Mouse (Mus musculus) embryonic facial prominence, embryonic 12.5 days (tissue): ENCODE results near the gene Rhoh. TPM values are rescaled to one million over a fixed set of nuclear protein-coding genes. Genes with fewer than 3 reads are reported as not detected.

Experiments used
- ATAC-seq: fragments of 200-750 bp; cut with Nextera tagmentation; 2 replicates; pipeline ENCODE4 v1.8.0; 2017; ENCODE audit not compliant: insufficient number of reproducible peaks, insufficient read depth, low FRiP score, low TSS enrichment
- H3K27ac ChIP-seq: fragments of 300-500 bp; sonication (generic); 2 replicates; pipeline ENCODE4 v1.5.1; 2016; ENCODE audit warnings: mild to moderate bottlenecking
- H3K27me3 ChIP-seq: fragments of 300-500 bp; sonication (generic); 2 replicates; pipeline ENCODE4 v1.6.1; 2016; ENCODE audit warnings: mild to moderate bottlenecking, moderate library complexity
- H3K36me3 ChIP-seq: fragments of 300-500 bp; sonication (generic); 2 replicates; pipeline ENCODE4 v1.6.1; 2016; ENCODE audit warnings: mild to moderate bottlenecking
- H3K4me1 ChIP-seq: fragments of 300-500 bp; sonication (generic); 2 replicates; pipeline ENCODE4 v1.6.1; 2016
- H3K4me2 ChIP-seq: fragments of 300-500 bp; sonication (generic); replicated peaks from 2 replicates; pipeline ENCODE4 v1.6.1; 2016; ENCODE audit warnings: mild to moderate bottlenecking, moderate library complexity
- H3K4me3 ChIP-seq: fragments of 300-500 bp; sonication (generic); 2 replicates; pipeline ENCODE4 v1.5.1; 2016; ENCODE audit warnings: mild to moderate bottlenecking
- H3K9ac ChIP-seq: fragments of 300-500 bp; sonication (generic); 2 replicates; pipeline ENCODE4 v1.6.1; 2016; ENCODE audit warnings: mild to moderate bottlenecking, moderate library complexity
- H3K9me3 ChIP-seq: fragments of 300-500 bp; sonication (generic); 2 replicates; pipeline ENCODE4 v1.6.1; 2016; ENCODE audit warnings: mild to moderate bottlenecking, moderate library complexity
- WGBS: fragments of 180-500 bp; shearing (Covaris S2); methylation state at CpG from one replicate; pipeline ENCODE4 v1.1.7; 2016; 5-methylcytosine and 5-hydroxymethylcytosine counted together
- polyA plus RNA-seq: library from polyadenylated mRNA; unstranded; fragments of >200 nt; fragmentation: Nextera tagmentation; extraction: Ambion mirVana; gene quantifications from 2 replicates; pipeline ENCODE4 v1.2.1, GENCODE M21; 2016

Rhoh gene
- polyA plus RNA-seq, 1 experiment from 2014 or later, result 0.84 TPM

GRCm38 (mm10) chr5:65846534-65846933, 14.5 kb upstream of the Rhoh start:
- Histone ChIP-seq H3K27ac (no peak overlapping the region), H3K36me3 (no peaks in the 10 kb centered on the region), H3K4me3 (no peak overlapping the region), H3K4me1 (peaks cover 4% of the 10 kb centered on the region; the same call in 1 of the 2 replicates), H3K9ac (no peak overlapping the region), H3K4me2 (no peak overlapping the region), H3K9me3 (no peaks in the 10 kb centered on the region), H3K27me3 (no peaks in the 10 kb centered on the region)
- ATAC-seq, result no peak
- 85% methylated on average over 8 of the region's 8 CpGs for WGBS

GRCm38 (mm10) chr5:65846958-65847357, 14.1 kb upstream of the Rhoh start:
- Histone ChIP-seq H3K9me3 (no peaks in the 10 kb centered on the region), H3K27me3 (no peaks in the 10 kb centered on the region), H3K27ac (no peak overlapping the region), H3K4me3 (no peak overlapping the region), H3K9ac (no peak overlapping the region), H3K4me2 (no peak overlapping the region), H3K4me1 (peaks cover 4% of the 10 kb centered on the region; the same call in 1 of the 2 replicates), H3K36me3 (no peaks in the 10 kb centered on the region)
- ATAC-seq, result no peak
- 77% methylated on average over 3 of the region's 3 CpGs for WGBS

DNA sequence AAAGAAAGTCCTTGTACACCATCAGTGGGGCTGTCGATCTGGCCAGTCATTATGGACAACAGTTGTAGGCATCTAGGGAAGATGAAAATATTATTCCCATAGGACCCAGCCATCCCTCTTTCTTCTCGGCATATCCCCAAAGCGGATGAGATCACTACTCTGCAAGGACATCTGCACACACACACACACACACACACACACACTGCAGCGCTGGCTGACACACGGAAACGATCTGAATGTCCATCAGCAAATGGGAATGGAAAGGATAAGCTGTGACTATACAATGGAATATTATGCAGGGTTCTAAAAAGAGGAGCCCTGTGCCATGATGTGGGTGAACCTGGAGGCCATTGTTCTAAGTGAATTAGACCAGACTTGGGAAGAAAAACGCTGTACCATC, 13.4 kb upstream of the Rhoh start:
- no peak overlapping the region for H3K4me2 ChIP-seq
- WGBS, result 85% methylated on average over 7 of the region's 7 CpGs
- H3K27me3 ChIP-seq, result no peaks in the 10 kb centered on the region
- H3K4me1 ChIP-seq, result peaks cover 4% of the 10 kb centered on the region; the same call in 1 of the 2 replicates
- no peak overlapping the region for H3K4me3 ChIP-seq
- H3K36me3 ChIP-seq, result no peaks in the 10 kb centered on the region
- H3K27ac ChIP-seq, result no peak overlapping the region
- no peaks in the 10 kb centered on the region for H3K9me3 ChIP-seq
- ATAC-seq, result no peak
- no peak overlapping the region for H3K9ac ChIP-seq

DNA sequence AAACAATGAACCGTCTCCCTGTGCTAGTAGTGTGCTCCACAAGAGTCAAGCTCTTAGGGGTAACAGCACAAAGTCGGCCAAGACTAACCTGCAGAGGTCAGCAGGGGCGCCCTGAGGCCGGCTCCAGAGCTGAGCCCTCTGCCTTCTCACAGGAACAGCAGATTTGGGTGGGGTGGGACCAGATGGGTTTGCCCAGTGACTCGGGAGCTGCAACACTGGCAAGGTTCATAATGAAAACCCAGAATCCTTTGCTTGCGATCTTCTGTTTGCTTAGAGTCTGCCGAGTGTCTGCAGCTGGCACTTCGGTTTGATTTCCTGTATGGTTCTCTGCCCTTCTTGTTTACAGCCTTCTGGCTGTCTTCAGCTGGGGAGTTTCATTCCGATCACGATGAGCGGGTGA, 10.2 kb upstream of the Rhoh start:
- H3K4me1 ChIP-seq, result peaks cover 6% of the 10 kb centered on the region; the same call in 1 of the 2 replicates
- H3K36me3 ChIP-seq, result no peaks in the 10 kb centered on the region
- 55% methylated on average over 11 of the region's 11 CpGs for WGBS
- ATAC-seq, result no peak
- H3K4me3 ChIP-seq, result no peak overlapping the region
- no peak overlapping the region for H3K27ac ChIP-seq
- no peaks in the 10 kb centered on the region for H3K27me3 ChIP-seq
- H3K9me3 ChIP-seq, result no peaks in the 10 kb centered on the region
- no peak overlapping the region for H3K9ac ChIP-seq
- no peak overlapping the region for H3K4me2 ChIP-seq

GRCm38 (mm10) chr5:65854786-65855191, 6.2 kb upstream of the Rhoh start:
- no peak overlapping the region for H3K4me2 ChIP-seq
- H3K27ac ChIP-seq, result no peak overlapping the region
- no peaks in the 10 kb centered on the region for H3K36me3 ChIP-seq
- H3K9ac ChIP-seq, result no peak overlapping the region
- peaks cover 14% of the 10 kb centered on the region; the same call in 1 of the 2 replicates for H3K4me1 ChIP-seq
- H3K27me3 ChIP-seq, result no peaks in the 10 kb centered on the region
- no peak for ATAC-seq
- H3K9me3 ChIP-seq, result no peaks in the 10 kb centered on the region
- no peak overlapping the region for H3K4me3 ChIP-seq
- 33% methylated on average over 8 of the region's 8 CpGs for WGBS

DNA sequence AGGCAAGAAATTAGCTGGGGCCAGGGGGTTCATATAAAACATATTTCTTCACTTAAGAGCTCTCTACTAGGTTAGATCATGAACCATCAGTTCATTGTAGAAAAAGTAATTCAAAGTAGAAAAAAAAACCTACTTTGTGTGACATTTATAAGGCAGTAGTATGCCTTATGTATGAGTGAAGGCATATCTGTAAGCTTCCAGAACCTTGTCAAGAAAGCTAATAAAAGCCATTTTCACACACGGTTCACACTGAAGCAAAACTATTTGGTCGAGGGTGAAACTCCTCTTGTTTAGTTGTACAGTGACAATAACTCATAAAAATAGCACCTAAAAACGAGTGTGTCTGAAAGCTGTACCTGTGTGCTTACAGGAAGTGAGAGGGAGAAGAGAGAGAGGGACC, 5.4 kb upstream of the Rhoh start:
- WGBS, result 63% methylated on average over 3 of the region's 3 CpGs
- no peak for ATAC-seq
- Histone ChIP-seq H3K36me3 (no peaks in the 10 kb centered on the region), H3K27me3 (no peaks in the 10 kb centered on the region), H3K4me1 (peaks cover 14% of the 10 kb centered on the region; the same call in 1 of the 2 replicates), H3K4me2 (no peak overlapping the region), H3K27ac (no peak overlapping the region), H3K9me3 (no peaks in the 10 kb centered on the region), H3K9ac (no peak overlapping the region), H3K4me3 (no peak overlapping the region)

DNA sequence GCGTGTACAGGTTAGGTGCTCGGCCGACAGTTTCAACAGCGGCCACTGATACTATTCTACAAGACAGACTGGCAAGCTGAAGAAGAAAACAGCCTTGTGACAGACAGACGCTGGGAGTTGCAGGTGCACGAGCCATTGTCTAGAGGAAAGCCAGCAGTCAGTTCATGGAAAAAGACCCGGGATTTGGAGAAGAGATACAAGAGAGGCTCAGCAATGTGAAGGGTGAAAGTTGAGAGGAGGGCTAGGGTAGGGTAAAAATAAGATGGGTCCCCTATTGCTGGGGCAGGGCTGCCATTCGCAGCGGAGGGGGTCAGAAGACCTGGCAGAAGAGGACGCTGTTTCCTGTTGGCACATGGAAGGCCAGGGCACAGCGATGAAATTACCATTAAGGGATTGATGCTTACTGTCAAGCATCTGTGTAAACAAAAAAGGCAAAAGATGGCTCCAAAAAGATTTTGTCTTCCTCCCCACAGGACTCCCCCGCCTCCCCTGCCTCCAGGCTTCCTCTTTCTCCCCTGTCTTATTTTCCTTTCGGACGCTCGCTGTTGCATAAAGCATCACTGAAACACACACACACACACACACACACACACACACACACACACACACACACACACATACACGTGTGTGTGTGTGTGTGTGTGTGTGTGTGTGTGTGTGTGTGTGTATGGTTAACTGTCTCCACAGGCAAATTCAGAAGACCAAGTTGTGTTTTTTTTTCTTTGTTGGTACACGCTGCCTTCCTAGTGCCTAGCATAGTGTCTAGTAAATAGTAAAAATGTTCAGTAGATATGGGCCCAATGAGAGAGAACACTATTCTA, 4.2 kb upstream of the Rhoh start:
- no peak overlapping the region for H3K4me3 ChIP-seq
- ATAC-seq, result no peak
- H3K36me3 ChIP-seq, result no peaks in the 10 kb centered on the region

DNA sequence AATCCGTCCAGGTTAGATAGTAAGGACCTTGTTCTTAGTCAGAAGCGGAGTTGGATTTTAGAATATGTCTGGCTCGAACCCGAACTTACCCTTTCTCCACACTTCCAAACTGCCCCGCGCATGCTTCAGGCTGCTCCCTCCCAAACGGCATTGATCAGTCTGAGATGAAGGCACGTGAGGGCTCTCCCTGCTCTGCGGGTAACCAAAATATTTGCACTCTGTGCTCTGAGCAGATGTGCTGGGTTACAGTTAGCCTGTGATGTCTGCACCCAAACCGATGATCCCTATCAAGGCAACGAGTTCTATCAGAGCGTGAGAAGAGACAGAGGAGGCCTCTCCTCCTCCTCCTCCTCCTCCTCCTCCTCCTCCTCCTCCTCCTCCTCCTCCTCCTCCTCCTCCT, 3.1 kb upstream of the Rhoh start:
- Histone ChIP-seq H3K9ac (no peak overlapping the region), H3K27me3 (no peaks in the 10 kb centered on the region), H3K27ac (no peak overlapping the region), H3K4me3 (no peak overlapping the region), H3K4me2 (no peak overlapping the region), H3K4me1 (peaks cover 14% of the 10 kb centered on the region; the same call in 1 of the 2 replicates), H3K9me3 (no peaks in the 10 kb centered on the region), H3K36me3 (no peaks in the 10 kb centered on the region)
- 71% methylated on average over 12 of the region's 12 CpGs for WGBS
- ATAC-seq, result no peak

More for the DNA sequence above, 4.2 kb upstream of the Rhoh start:
- no peaks in the 10 kb centered on the region for H3K27me3 ChIP-seq
- 87% methylated on average over 16 of the region's 17 CpGs for WGBS
- no peak overlapping the region for H3K9ac ChIP-seq
- no peak overlapping the region for H3K4me2 ChIP-seq
- H3K4me1 ChIP-seq, result peaks cover 14% of the 10 kb centered on the region; the same call in 1 of the 2 replicates
- H3K27ac ChIP-seq, result no peak overlapping the region
- H3K9me3 ChIP-seq, result no peaks in the 10 kb centered on the region

DNA sequence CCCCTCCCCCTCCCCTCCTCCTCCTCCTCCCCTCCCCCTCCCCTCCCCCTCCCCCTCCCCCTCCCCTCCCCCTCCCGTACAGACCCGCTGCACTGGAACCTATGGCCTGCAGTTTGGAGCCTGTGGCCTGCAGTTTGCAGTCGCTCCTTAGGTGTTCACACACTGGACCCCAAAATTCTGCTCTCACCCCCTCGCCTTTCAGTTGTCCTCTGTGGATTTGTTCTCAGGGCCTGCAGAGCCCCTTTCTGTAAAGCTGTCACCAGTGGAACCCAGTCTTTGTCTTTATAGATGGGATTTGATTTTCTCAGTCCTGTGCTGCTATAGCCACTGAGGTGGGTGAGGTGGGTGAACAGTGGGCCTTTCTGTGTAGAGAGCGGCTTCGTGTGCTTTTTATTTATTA, 2.7 kb upstream of the Rhoh start:
- peaks cover 14% of the 10 kb centered on the region; the same call in 1 of the 2 replicates for H3K4me1 ChIP-seq
- no peak overlapping the region for H3K4me2 ChIP-seq
- H3K27ac ChIP-seq, result no peak overlapping the region
- no peaks in the 10 kb centered on the region for H3K36me3 ChIP-seq
- no peak overlapping the region for H3K4me3 ChIP-seq
- no peak overlapping the region for H3K9ac ChIP-seq
- ATAC-seq, result no peak
- no peaks in the 10 kb centered on the region for H3K9me3 ChIP-seq
- 82% methylated on average over 4 of the region's 6 CpGs for WGBS
- H3K27me3 ChIP-seq, result no peaks in the 10 kb centered on the region

DNA sequence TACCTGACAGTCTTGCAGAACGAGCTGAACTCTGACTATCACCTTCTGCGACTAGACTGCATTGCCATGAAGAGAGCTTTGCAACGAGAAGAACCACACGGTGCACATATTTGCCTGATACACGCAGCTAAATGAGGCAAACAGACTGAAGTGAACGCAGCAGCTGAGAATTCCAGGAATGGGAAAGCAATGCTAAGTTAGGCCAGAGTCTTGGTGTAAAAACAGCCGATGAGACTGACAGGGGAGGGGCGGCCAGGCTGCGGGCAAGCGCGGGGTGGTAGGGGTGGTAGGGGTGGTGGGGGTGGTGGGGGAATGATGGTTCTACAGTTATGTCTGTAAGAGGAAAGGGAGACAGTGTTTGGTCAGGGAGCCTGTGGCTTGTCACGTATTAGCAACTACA, 2.1 kb upstream of the Rhoh start:
- ATAC-seq, result no peak
- no peak overlapping the region for H3K27ac ChIP-seq

DNA sequence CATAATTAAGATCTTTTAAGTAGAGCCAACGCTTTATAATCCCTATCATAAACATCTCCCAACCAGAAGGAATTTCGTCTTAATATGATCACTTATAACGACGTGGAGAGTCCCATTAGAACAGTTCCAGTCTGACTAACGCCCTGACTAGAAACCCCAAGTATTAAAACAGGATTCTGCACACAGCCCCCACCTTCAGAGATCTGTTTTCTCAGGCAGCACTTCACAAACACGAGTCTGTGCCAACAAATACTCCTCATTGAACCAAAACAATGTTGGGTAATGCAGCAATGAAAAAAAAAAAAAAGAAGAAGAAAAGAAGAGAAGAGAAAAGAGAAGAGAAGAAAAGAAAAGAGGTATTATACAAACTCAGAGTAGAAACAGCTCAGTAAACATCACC, 1.6 kb upstream of the Rhoh start:
- Histone ChIP-seq H3K36me3 (no peaks in the 10 kb centered on the region), H3K27ac (no peak overlapping the region)
- 55% methylated on average over 6 of the region's 6 CpGs for WGBS

More for the DNA sequence above, 2.1 kb upstream of the Rhoh start:
- WGBS, result 54% methylated on average over 12 of the region's 12 CpGs
- no peaks in the 10 kb centered on the region for H3K36me3 ChIP-seq
- H3K4me3 ChIP-seq, result no peak overlapping the region
- no peak overlapping the region for H3K9ac ChIP-seq
- no peak overlapping the region for H3K4me2 ChIP-seq
- H3K9me3 ChIP-seq, result no peaks in the 10 kb centered on the region
- H3K4me1 ChIP-seq, result peaks cover 14% of the 10 kb centered on the region; the same call in 1 of the 2 replicates
- no peaks in the 10 kb centered on the region for H3K27me3 ChIP-seq

DNA sequence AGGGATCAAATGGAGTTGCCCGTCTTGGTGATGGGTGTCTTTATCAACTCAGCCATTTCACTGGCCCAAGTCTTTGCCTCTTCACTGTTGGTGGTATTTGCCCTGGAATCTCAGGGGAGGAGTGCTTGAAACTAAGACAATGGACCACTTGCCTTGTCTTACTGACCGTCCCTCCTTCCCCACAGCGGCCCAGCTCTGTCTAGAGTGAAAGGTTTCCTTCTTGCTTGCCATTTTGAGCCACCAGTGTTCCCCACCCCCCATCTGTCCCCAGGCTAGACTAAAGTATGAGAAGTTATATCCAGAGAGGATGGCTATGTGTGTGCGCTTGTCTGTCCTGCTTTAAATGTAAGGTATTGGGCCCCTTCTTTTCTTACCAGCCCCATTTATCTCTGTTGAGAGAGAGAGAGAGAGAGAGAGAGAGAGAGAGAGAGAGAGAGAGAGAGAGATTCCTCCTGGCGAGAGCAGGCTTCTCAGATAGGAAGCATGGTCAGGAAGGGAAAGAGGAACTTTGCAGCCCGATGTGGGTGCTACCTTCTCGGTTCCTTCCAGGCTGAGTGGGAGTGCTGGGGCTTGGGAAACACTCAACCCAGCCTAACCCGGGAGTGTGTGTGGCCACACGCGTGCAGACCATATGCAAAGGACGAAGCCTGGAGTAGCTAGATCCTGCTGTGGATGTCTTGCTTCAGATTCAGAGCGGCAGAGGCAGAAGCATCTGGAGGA, 572 bp upstream of the Rhoh start:
- no peak overlapping the region for H3K27ac ChIP-seq
- no peak for ATAC-seq

More for the DNA sequence above, 1.6 kb upstream of the Rhoh start:
- ATAC-seq, result no peak
- Histone ChIP-seq H3K4me3 (no peak overlapping the region), H3K27me3 (no peaks in the 10 kb centered on the region), H3K4me2 (no peak overlapping the region), H3K4me1 (peaks cover 14% of the 10 kb centered on the region; the same call in 1 of the 2 replicates), H3K9me3 (no peaks in the 10 kb centered on the region), H3K9ac (no peak overlapping the region)

More for the DNA sequence above, 572 bp upstream of the Rhoh start:
- H3K27me3 ChIP-seq, result no peaks in the 10 kb centered on the region
- H3K4me1 ChIP-seq, result peaks cover 8% of the 10 kb centered on the region; the same call in 1 of the 2 replicates
- 71% methylated on average over 12 of the region's 12 CpGs for WGBS
- H3K4me2 ChIP-seq, result no peak overlapping the region
- no peak overlapping the region for H3K9ac ChIP-seq
- no peaks in the 10 kb centered on the region for H3K36me3 ChIP-seq
- no peaks in the 10 kb centered on the region for H3K9me3 ChIP-seq
- no peak overlapping the region for H3K4me3 ChIP-seq
